Mouse (Mus musculus): ENCODE measurements around the gene Ctsk. TPM values are rescaled to one million over a fixed set of nuclear protein-coding genes. Genes with fewer than 3 reads are reported as not detected.
A peak's percentile ranks its signal among the peaks of the same experiment; 100 is the strongest.

Gene Ctsk
- total and polyA plus RNA-seq, 2 experiments from 2014 or later: 6.7 to 11.6 TPM

DNA sequence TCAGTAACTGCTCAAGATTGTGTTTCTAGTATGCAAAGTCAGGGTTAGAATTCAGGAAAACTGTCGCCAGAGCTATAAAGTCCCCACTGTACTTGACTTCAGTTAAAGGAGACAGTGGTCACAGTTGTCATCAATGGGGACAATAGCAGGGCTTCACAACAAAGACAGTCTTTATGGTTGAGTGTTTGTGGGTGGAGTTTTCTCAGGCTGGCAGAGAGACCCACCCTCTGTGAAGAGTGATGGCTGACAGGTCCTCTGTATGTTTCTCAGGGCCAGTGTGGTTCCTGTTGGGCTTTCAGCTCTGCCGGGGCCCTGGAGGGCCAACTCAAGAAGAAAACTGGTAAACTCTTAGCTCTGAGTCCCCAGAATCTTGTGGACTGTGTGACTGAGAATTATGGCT, 3.3 kb downstream of the Ctsk start:
- no peaks in the 10 kb centered on the region for H3K4me1 ChIP-seq (ENCODE audit: insufficient read depth, low read length)
- H3K27me3 ChIP-seq (ENCODE audit: insufficient read depth, low read length): no peaks in the 10 kb centered on the region
- no peaks in the 10 kb centered on the region for H3K9me3 ChIP-seq (ENCODE audit: low read length)
- no peaks in the 10 kb centered on the region for H3K36me3 ChIP-seq (ENCODE audit: insufficient read depth, low read length)
- DNase-seq (ENCODE audit: low spot score) (no peak), ATAC-seq (no peak)
- no peak overlapping the region for H3K9ac ChIP-seq (replicated peaks; ENCODE audit: low read length)
- no peak for TF ChIP-seq CTCF (IDR thresholded peaks at IDR 0.05; ENCODE audit: low read depth)
- no peak overlapping the region for H3K4me2 ChIP-seq (ENCODE audit: low read depth, low read length)
- WGBS: 15% methylated on average over 2 of the region's 2 CpGs
- no peak overlapping the region for H3K27ac ChIP-seq
- no peak overlapping the region for H3K4me3 ChIP-seq (ENCODE audit: low read length)

DNA sequence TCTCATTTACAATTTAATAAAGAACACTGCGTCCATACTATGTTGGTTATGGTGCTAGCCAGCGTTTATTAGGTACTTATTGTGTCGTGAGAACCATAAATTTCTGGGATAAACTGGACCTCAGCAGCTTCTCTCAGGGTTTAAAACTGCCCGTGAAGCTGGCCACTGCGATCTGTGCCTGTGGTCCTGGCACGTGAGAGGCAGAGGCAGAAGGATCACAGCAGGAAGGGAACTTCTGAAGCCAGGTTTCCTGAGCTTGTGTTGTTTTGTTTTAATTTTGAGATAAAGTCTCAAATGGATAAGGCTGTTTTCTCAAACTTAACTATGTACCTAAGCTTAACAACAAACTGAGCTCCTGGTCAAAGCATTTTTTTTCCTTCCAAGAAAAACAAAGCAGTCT, 10.3 kb downstream of the Ctsk start:
- H3K4me1 ChIP-seq (ENCODE audit: insufficient read depth, low read length): no peaks in the 10 kb centered on the region
- H3K9me3 ChIP-seq (ENCODE audit: low read length): no peaks in the 10 kb centered on the region
- no peak overlapping the region for H3K4me3 ChIP-seq (ENCODE audit: low read length)
- H3K27me3 ChIP-seq (ENCODE audit: insufficient read depth, low read length): no peaks in the 10 kb centered on the region
- H3K36me3 ChIP-seq (ENCODE audit: insufficient read depth, low read length): no peaks in the 10 kb centered on the region
- DNase-seq (ENCODE audit: low spot score) (peak; percentile 30), ATAC-seq (no peak)
- H3K9ac ChIP-seq (replicated peaks; ENCODE audit: low read length): no peak overlapping the region
- 66% methylated on average over 6 of the region's 6 CpGs for WGBS
- H3K4me2 ChIP-seq (ENCODE audit: low read depth, low read length): no peak overlapping the region
- H3K27ac ChIP-seq: peak overlapping the region; percentile 32; the same call in 1 of the 2 replicates
- no peak for TF ChIP-seq CTCF (IDR thresholded peaks at IDR 0.05; ENCODE audit: low read depth)

DNA sequence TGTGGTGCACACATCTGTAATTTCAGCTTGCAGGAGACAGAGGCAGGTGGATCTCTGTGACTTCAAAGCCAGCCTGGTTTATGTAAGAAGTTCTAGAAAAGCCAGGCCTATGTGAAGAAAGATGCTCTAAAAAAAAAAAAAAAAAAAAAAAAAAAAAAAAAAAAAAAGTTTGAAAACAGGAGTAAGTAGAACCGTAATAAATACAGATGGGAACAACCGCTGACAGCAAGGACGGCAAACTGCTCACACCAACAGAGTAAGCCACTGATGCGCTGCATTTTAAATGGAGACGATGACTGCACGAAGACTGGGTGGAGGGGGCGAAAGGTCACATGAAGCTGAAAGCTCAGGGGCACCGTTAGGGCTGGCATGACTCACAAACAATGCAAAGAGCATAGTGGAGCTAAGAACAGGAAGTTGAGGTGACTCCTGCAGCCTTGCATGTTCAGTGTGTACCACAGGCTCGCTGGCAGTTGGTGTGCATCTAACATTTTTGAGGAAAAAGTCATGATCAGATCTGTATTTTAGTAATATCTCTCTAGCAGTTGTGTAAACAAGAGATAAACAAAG, 12.6 kb downstream of the Ctsk start:
- H3K4me1 ChIP-seq (ENCODE audit: insufficient read depth, low read length): no peaks in the 10 kb centered on the region
- DNase-seq (ENCODE audit: low spot score) (no peak), ATAC-seq (no peak)
- no peaks in the 10 kb centered on the region for H3K9me3 ChIP-seq (ENCODE audit: low read length)
- TF ChIP-seq CTCF (IDR thresholded peaks at IDR 0.05; ENCODE audit: low read depth): no peak
- H3K36me3 ChIP-seq (ENCODE audit: insufficient read depth, low read length): no peaks in the 10 kb centered on the region
- 60% methylated on average over 9 of the region's 9 CpGs for WGBS
- H3K9ac ChIP-seq (replicated peaks; ENCODE audit: low read length): no peak overlapping the region
- H3K27ac ChIP-seq: no peak overlapping the region
- no peaks in the 10 kb centered on the region for H3K27me3 ChIP-seq (ENCODE audit: insufficient read depth, low read length)
- H3K4me3 ChIP-seq (ENCODE audit: low read length): no peak overlapping the region
- no peak overlapping the region for H3K4me2 ChIP-seq (ENCODE audit: low read depth, low read length)

DNA sequence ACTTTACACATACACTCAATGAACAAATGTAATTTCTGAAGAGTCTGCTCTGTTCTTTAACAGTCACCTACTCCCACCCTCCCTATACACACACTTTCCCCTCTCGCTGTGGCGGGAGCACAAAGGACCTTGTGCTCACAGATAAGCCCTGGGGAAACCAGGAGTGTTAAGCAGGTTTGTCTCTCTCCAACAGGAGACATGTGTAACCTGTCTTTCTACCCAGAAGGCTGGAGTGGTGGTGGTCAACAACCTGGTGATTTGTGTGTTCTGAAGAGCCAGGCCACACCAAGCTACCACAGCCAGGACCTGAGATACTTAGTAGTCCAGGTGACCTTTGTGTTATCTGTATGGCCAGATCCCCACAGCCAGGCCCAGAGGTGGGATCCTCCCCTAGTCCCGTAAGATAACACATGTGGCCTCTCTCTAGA, 17.6 kb downstream of the Ctsk start:
- 91% methylated on average over 3 of the region's 3 CpGs for WGBS
- H3K27ac ChIP-seq: no peak overlapping the region
- H3K9ac ChIP-seq (replicated peaks; ENCODE audit: low read length): no peak overlapping the region
- no peak overlapping the region for H3K4me2 ChIP-seq (ENCODE audit: low read depth, low read length)
- H3K4me3 ChIP-seq (ENCODE audit: low read length): no peak overlapping the region
- TF ChIP-seq CTCF (IDR thresholded peaks at IDR 0.05; ENCODE audit: low read depth): no peak
- no peaks in the 10 kb centered on the region for H3K36me3 ChIP-seq (ENCODE audit: insufficient read depth, low read length)
- ATAC-seq: no peak
- H3K4me1 ChIP-seq (ENCODE audit: insufficient read depth, low read length): no peaks in the 10 kb centered on the region
- H3K27me3 ChIP-seq (ENCODE audit: insufficient read depth, low read length): no peaks in the 10 kb centered on the region
- no peak for DNase-seq (ENCODE audit: low spot score)
- no peaks in the 10 kb centered on the region for H3K9me3 ChIP-seq (ENCODE audit: low read length)

- Histone ChIP-seq H3K4me2 (ENCODE audit: low read depth, low read length) (no peak overlapping the region), H3K27me3 (ENCODE audit: insufficient read depth, low read length) (no peaks in the 10 kb centered on the region), H3K9ac (replicated peaks; ENCODE audit: low read length) (no peak overlapping the region), H3K36me3 (ENCODE audit: insufficient read depth, low read length) (no peaks in the 10 kb centered on the region), H3K27ac (no peak overlapping the region), H3K4me1 (ENCODE audit: insufficient read depth, low read length) (no peaks in the 10 kb centered on the region), H3K9me3 (ENCODE audit: low read length) (no peaks in the 10 kb centered on the region), H3K4me3 (ENCODE audit: low read length) (no peak overlapping the region)
- TF ChIP-seq CTCF (IDR thresholded peaks at IDR 0.05; ENCODE audit: low read depth): peak; percentile 93
- 19% methylated on average over 10 of the region's 10 CpGs for WGBS
- DNase-seq (ENCODE audit: low spot score): peak; percentile 86
- peak; percentile 91 for ATAC-seq
These were observed 18.4 kb downstream of the Ctsk start for GRCm38 (mm10) chr3:95517493-95517898.

DNA sequence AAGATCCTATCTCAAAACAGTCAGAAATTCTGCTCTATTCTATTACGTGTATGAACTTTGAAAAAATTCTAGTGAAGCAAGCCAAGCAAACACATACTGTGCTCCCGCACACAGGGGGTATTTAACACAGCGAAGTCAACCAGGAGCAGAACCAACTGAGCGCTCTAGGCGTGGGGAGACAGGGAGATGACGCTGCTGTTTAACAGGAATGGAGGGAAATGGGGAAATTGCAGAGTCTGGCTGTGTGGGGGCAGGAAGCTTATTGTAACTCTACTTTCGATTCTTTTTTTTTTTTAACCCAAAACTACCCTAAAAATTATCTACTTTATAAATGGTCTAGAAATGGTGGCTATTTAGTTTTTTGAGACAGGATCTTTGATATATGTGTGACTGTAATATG, 19.8 kb downstream of the Ctsk start:
- H3K27me3 ChIP-seq (ENCODE audit: insufficient read depth, low read length): no peaks in the 10 kb centered on the region
- no peak overlapping the region for H3K27ac ChIP-seq
- no peak for TF ChIP-seq CTCF (IDR thresholded peaks at IDR 0.05; ENCODE audit: low read depth)
- no peak overlapping the region for H3K9ac ChIP-seq (replicated peaks; ENCODE audit: low read length)
- H3K9me3 ChIP-seq (ENCODE audit: low read length): no peaks in the 10 kb centered on the region
- no peaks in the 10 kb centered on the region for H3K36me3 ChIP-seq (ENCODE audit: insufficient read depth, low read length)
- H3K4me1 ChIP-seq (ENCODE audit: insufficient read depth, low read length): no peaks in the 10 kb centered on the region
- no peak overlapping the region for H3K4me2 ChIP-seq (ENCODE audit: low read depth, low read length)
- DNase-seq (ENCODE audit: low spot score) (no peak), ATAC-seq (no peak)
- no peak overlapping the region for H3K4me3 ChIP-seq (ENCODE audit: low read length)
- WGBS: 76% methylated on average over 7 of the region's 7 CpGs

GRCm38 (mm10) chr3:95519315-95519714, 20.3 kb downstream of the Ctsk start:
- Histone ChIP-seq H3K27me3 (ENCODE audit: insufficient read depth, low read length) (no peaks in the 10 kb centered on the region), H3K4me3 (ENCODE audit: low read length) (no peak overlapping the region), H3K9me3 (ENCODE audit: low read length) (no peaks in the 10 kb centered on the region), H3K27ac (no peak overlapping the region), H3K4me1 (ENCODE audit: insufficient read depth, low read length) (no peaks in the 10 kb centered on the region), H3K9ac (replicated peaks; ENCODE audit: low read length) (no peak overlapping the region), H3K4me2 (ENCODE audit: low read depth, low read length) (no peak overlapping the region), H3K36me3 (ENCODE audit: insufficient read depth, low read length) (no peaks in the 10 kb centered on the region)
- 82% methylated on average over 2 of the region's 2 CpGs for WGBS
- ATAC-seq (no peak), DNase-seq (ENCODE audit: low spot score) (no peak)
- no peak for TF ChIP-seq CTCF (IDR thresholded peaks at IDR 0.05; ENCODE audit: low read depth)

Measured in hindbrain, postnatal 0 days (tissue).